Mouse (Mus musculus) forebrain, embryonic 12.5 days (tissue): ENCODE results near the gene Ruvbl1. TPM values are rescaled to one million over a fixed set of nuclear protein-coding genes. Genes with fewer than 3 reads are reported as not detected.
A peak's percentile ranks its signal among the peaks of the same experiment; 100 is the strongest.

Experiments
- ATAC-seq: fragments of 200-750 bp; cut with Nextera tagmentation; 2 replicates; pipeline ENCODE4 v1.8.0; 2017; ENCODE audit warnings: moderate TSS enrichment; ENCODE audit not compliant: low FRiP score
- H3K27ac ChIP-seq: fragments of 300-500 bp; sonication (generic); 2 replicates; pipeline ENCODE4 v1.5.1; 2016; ENCODE audit warnings: mild to moderate bottlenecking
- H3K27me3 ChIP-seq: fragments of 300-500 bp; sonication (generic); 2 replicates; pipeline ENCODE4 v1.6.1; 2016; ENCODE audit warnings: mild to moderate bottlenecking
- H3K36me3 ChIP-seq: fragments of 300-500 bp; sonication (generic); replicated peaks from 2 replicates; pipeline ENCODE4 v1.6.1; 2016; ENCODE audit warnings: mild to moderate bottlenecking
- H3K4me1 ChIP-seq: fragments of 300-500 bp; sonication (generic); 2 replicates; pipeline ENCODE4 v1.6.1; 2016
- H3K4me2 ChIP-seq: fragments of 300-500 bp; sonication (generic); 2 replicates; pipeline ENCODE4 v1.6.1; 2016; ENCODE audit warnings: mild to moderate bottlenecking, moderate library complexity
- H3K4me3 ChIP-seq: fragments of 300-500 bp; sonication (generic); replicated peaks from 2 replicates; pipeline ENCODE4 v1.5.1; 2016; ENCODE audit warnings: mild to moderate bottlenecking
- H3K9ac ChIP-seq: fragments of 300-500 bp; sonication (generic); 2 replicates; pipeline ENCODE4 v1.6.1; 2016; ENCODE audit warnings: mild to moderate bottlenecking
- H3K9me3 ChIP-seq: fragments of 300-500 bp; sonication (generic); 2 replicates; pipeline ENCODE4 v1.6.1; 2016
- WGBS: fragments of 180-500 bp; shearing (Covaris S2); methylation state at CpG from one replicate; pipeline ENCODE4 v1.1.7; 2016; 5-methylcytosine and 5-hydroxymethylcytosine counted together
- polyA plus RNA-seq: library from polyadenylated mRNA; unstranded; fragments of >200 nt; fragmentation: Nextera tagmentation; extraction: Ambion mirVana; gene quantifications from 2 replicates; pipeline ENCODE4 v1.2.1, GENCODE M21; 2016

The Ruvbl1 gene
- polyA plus RNA-seq, 1 experiment from 2014 or later = 138 TPM

GRCm38 (mm10) chr6:88500405-88500767 lies 35.2 kb downstream of the Ruvbl1 start:
- no peak overlapping the region for H3K27ac ChIP-seq
- H3K4me3 ChIP-seq = peak overlapping the region; percentile 60
- peak overlapping the region; percentile 94 for H3K4me2 ChIP-seq
- no peaks in the 10 kb centered on the region for H3K9me3 ChIP-seq
- whole genome bisulfite sequencing = 5% methylated on average over 3 of the region's 3 CpGs
- peaks cover 57% of the 10 kb centered on the region for H3K36me3 ChIP-seq
- ATAC-seq = peak; percentile 42
- peaks cover 7% of the 10 kb centered on the region; the same call in 1 of the 2 replicates for H3K27me3 ChIP-seq
- H3K4me1 ChIP-seq = peaks cover 5% of the 10 kb centered on the region; the same call in 1 of the 2 replicates
- H3K9ac ChIP-seq = no peak overlapping the region; the same call in 1 of the 2 replicates

- Histone ChIP-seq H3K4me2 (no peak overlapping the region), H3K27ac (no peak overlapping the region), H3K4me3 (no peak overlapping the region), H3K27me3 (peaks cover 7% of the 10 kb centered on the region; the same call in 1 of the 2 replicates), H3K9me3 (no peaks in the 10 kb centered on the region), H3K4me1 (peaks cover 5% of the 10 kb centered on the region; the same call in 1 of the 2 replicates), H3K36me3 (peaks cover 66% of the 10 kb centered on the region), H3K9ac (no peak overlapping the region)
- 79% methylated on average over 13 of the region's 13 CpGs for WGBS
- no peak for ATAC-seq
Measured at GRCm38 (mm10) chr6:88502030-88502970, 37.1 kb downstream of the Ruvbl1 start.

DNA sequence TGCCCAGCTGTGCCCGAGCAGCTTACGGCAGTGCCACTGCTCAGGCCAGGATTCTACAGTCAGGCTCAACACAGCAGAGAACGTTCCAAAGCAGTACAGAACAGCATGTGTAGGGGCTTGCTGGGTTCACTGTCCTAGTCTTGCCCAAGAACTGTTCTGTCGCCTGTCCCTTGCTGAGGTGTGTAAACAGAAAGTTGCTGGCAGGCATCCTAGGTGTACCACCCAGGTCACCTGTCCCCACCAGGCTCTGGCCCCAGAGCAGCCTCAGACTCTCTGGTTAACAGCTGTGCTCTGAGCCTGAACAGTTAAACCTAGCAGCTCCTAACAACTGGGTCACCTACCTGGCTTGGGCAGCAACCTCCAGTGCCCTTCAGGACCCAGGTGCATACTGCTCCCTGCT lies 37.8 kb downstream of the Ruvbl1 start:
- Histone ChIP-seq H3K4me3 (no peak overlapping the region), H3K27me3 (peaks cover 7% of the 10 kb centered on the region; the same call in 1 of the 2 replicates), H3K4me2 (no peak overlapping the region), H3K9me3 (no peaks in the 10 kb centered on the region), H3K27ac (no peak overlapping the region), H3K36me3 (peaks cover 67% of the 10 kb centered on the region), H3K9ac (no peak overlapping the region), H3K4me1 (peaks cover 5% of the 10 kb centered on the region; the same call in 1 of the 2 replicates)
- WGBS = 95% methylated on average over 4 of the region's 4 CpGs
- ATAC-seq = no peak

DNA sequence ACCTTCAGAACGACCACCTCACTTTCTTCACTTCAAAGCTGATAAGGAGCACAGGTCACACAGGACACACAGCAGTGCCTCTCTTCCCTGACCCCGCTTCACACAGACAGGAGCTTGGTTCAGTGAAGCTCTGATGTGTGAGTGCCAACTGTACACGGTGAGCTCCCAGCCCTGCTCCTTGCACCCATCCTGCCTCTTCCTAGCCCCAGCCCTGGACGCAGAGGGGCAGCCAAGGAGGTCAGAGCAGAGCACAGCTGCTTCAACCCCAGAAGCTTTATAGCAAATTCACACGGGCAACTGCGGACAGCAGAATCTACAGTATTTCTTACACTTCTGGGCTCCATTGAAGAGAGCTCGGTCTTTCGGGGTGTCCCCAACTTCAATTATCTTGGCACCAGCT lies 48.8 kb downstream of the Ruvbl1 start:
- no peaks in the 10 kb centered on the region for H3K9me3 ChIP-seq
- peaks cover 74% of the 10 kb centered on the region for H3K36me3 ChIP-seq
- H3K9ac ChIP-seq = no peak overlapping the region
- WGBS = 89% methylated on average over 8 of the region's 8 CpGs
- H3K4me2 ChIP-seq = no peak overlapping the region
- H3K4me3 ChIP-seq = no peak overlapping the region
- no peak for ATAC-seq
- no peaks in the 10 kb centered on the region for H3K27me3 ChIP-seq
- no peak overlapping the region for H3K27ac ChIP-seq
- H3K4me1 ChIP-seq = peaks cover 18% of the 10 kb centered on the region

GRCm38 (mm10) chr6:88514546-88514945 lies 49.3 kb downstream of the Ruvbl1 start:
- H3K4me2 ChIP-seq = no peak overlapping the region
- ATAC-seq = no peak
- H3K9me3 ChIP-seq = no peaks in the 10 kb centered on the region
- no peak overlapping the region for H3K9ac ChIP-seq
- WGBS = 91% methylated on average over 4 of the region's 4 CpGs
- no peak overlapping the region for H3K27ac ChIP-seq
- peaks cover 69% of the 10 kb centered on the region for H3K36me3 ChIP-seq
- no peaks in the 10 kb centered on the region for H3K27me3 ChIP-seq
- H3K4me3 ChIP-seq = no peak overlapping the region
- peaks cover 23% of the 10 kb centered on the region for H3K4me1 ChIP-seq

DNA sequence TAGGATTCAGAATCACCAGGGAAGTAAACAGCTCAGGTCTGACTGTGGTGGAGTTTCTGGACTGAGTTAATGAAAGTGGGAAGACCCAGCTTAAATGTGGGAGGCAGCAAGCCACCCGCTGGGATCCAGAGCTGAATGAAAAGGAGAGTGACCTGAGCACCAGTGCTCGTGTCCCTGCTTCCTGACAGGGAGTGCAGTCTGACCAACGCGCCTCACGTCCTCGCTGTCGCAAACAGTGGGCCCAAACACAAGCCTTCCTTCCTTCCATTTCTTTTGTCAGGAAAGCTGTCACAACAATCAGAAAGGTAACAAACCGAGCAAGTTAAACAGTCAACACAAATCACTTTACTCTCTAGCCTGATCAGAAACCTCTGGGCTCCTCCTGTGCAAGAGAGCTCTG lies 50.8 kb downstream of the Ruvbl1 start:
- H3K4me3 ChIP-seq = no peak overlapping the region

GRCm38 (mm10) chr6:88516667-88517066 lies 51.5 kb downstream of the Ruvbl1 start:
- no peak for ATAC-seq
- Histone ChIP-seq H3K36me3 (peaks cover 48% of the 10 kb centered on the region), H3K4me3 (no peak overlapping the region), H3K4me2 (no peak overlapping the region), H3K9ac (0 out of 2 replicates have a peak overlapping the region, but pooled peaks have one; percentile 25), H3K4me1 (peaks cover 25% of the 10 kb centered on the region), H3K27ac (no peak overlapping the region), H3K27me3 (no peaks in the 10 kb centered on the region), H3K9me3 (no peaks in the 10 kb centered on the region)
- 85% methylated on average over 5 of the region's 5 CpGs for WGBS

More for the DNA sequence above, 50.8 kb downstream of the Ruvbl1 start:
- Histone ChIP-seq H3K4me1 (peaks cover 25% of the 10 kb centered on the region), H3K27ac (no peak overlapping the region), H3K9me3 (no peaks in the 10 kb centered on the region), H3K36me3 (peaks cover 55% of the 10 kb centered on the region), H3K27me3 (no peaks in the 10 kb centered on the region), H3K9ac (no peak overlapping the region), H3K4me2 (no peak overlapping the region)
- WGBS = 87% methylated on average over 8 of the region's 8 CpGs
- ATAC-seq = no peak

- H3K27ac ChIP-seq = 0 out of 2 replicates have a peak overlapping the region, but pooled peaks have one; percentile 81
- ATAC-seq = no peak
- 18% methylated on average over 18 of the region's 18 CpGs for WGBS
Measured at GRCm38 (mm10) chr6:88517701-88518403, 52.6 kb downstream of the Ruvbl1 start.

DNA sequence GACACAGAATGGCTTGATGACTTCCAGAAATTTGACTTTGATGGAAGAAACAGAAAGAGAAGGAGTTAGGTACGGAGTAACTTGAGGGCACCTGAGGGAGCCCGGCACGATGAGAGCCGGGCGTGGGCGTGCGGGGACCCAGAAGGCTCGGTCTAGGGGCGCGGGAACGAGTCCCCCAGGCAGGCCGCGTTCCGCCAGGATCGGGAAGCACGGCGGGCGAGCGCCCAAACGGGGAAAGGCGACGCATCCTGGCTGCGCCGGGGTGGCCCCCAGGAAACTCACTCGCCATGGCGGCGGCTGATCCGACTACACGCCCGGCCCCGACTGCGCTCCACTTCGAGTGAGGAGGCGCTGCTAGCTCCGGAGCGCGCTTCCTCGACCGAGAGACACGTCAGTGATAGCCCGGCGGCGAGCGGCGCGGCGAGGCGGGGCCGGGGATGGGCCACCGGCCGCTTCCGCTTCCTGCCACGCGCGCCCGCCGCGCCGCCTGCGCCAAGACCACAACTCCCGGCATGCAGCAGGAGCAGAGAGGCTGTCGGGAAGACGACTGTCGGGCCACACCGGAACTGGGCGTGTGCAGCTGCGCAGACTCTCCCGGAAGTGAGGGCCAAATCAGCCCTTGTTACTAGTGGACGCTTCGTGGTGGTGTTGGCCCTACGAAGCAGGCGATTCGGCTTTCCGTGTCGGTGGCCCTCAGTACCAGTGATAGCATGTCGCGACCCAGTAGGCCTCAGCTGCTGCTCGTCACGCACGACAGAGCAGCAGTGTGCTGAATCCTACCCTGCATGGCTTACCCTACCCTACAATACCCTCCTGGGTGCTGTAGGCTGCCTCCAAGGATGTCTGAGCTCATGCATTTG lies 53.4 kb downstream of the Ruvbl1 start, which contains the start of gene Sec61a1:
Gene Sec61a1, minus strand, starts transcription at position 502 of the 860 bp plus-strand sequence.
- ATAC-seq = peak; percentile 98

More at GRCm38 (mm10) chr6:88517701-88518403, 52.6 kb downstream of the Ruvbl1 start:
- peak overlapping the region; percentile 79 for H3K4me2 ChIP-seq
- peaks cover 3% of the 10 kb centered on the region; the same call in 1 of the 2 replicates for H3K27me3 ChIP-seq
- H3K4me1 ChIP-seq = peaks cover 25% of the 10 kb centered on the region
- H3K4me3 ChIP-seq = peak overlapping the region; percentile 88
- H3K36me3 ChIP-seq = peaks cover 36% of the 10 kb centered on the region
- H3K9ac ChIP-seq = peak overlapping the region; percentile 95
- no peaks in the 10 kb centered on the region for H3K9me3 ChIP-seq

DNA sequence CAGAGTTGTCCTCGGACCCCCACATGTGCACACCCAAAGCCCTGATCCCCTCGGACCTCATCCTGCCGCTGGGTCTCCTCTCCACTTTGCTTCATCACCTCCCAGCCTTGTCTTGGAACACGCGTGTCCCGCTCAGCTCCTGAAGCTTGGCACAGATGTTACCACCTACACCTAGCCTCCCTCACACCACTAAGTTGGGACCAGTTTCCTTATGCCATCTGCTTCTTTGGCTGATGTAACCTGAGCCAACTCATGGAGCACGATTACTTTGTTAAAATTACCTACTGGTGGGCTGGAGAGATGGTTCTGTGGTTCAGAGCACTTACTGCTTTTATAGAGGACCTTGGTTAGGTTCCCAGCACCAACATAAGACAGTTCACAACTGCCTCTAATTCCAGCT lies 56.6 kb downstream of the Ruvbl1 start:
- 95% methylated on average over 7 of the region's 7 CpGs for WGBS
- Histone ChIP-seq H3K4me3 (no peak overlapping the region), H3K36me3 (0 out of 2 replicates have a peak, but pooled peaks cover 1% of the 10 kb centered on the region), H3K27ac (no peak overlapping the region), H3K4me1 (peaks cover 18% of the 10 kb centered on the region), H3K4me2 (no peak overlapping the region), H3K27me3 (peaks cover 3% of the 10 kb centered on the region; the same call in 1 of the 2 replicates), H3K9ac (no peak overlapping the region), H3K9me3 (no peaks in the 10 kb centered on the region)
- no peak for ATAC-seq

More for the DNA sequence above, 53.4 kb downstream of the Ruvbl1 start, which contains the start of gene Sec61a1:
- H3K36me3 ChIP-seq = peaks cover 31% of the 10 kb centered on the region
- peaks cover 3% of the 10 kb centered on the region; the same call in 1 of the 2 replicates for H3K27me3 ChIP-seq
- peak within 1 kb of the TSS; percentile 95 for H3K9ac ChIP-seq
- H3K4me2 ChIP-seq = peak within 1 kb of the TSS; percentile 79
- H3K27ac ChIP-seq = peak within 1 kb of the TSS; percentile 81
- H3K9me3 ChIP-seq = no peaks in the 10 kb centered on the region
- whole genome bisulfite sequencing = under 1% methylated on average over 80 of the region's 80 CpGs
- peak within 1 kb of the TSS; percentile 88 for H3K4me3 ChIP-seq
- H3K4me1 ChIP-seq = peaks cover 25% of the 10 kb centered on the region

DNA sequence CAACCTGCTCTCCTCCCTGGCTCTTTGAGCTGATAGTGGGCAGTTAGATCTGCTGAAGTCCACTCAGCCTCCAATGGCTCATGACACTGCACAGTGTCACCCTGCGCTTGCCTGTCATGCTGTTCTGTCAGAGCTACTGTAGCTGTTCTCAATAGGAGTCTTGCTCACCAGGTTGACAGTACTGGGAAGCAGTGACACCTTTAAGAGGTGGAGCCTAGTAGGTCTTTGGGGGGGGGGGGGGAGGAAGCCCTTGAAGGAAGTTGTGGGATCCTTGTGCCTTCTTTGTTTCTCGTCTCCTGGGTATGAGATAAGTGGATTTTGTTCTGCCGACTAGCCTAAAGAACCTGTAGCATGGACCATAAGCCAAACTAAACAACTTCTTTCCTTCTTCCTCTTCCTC lies 57.4 kb downstream of the Ruvbl1 start:
- no peak for ATAC-seq
- Histone ChIP-seq H3K27ac (no peak overlapping the region), H3K36me3 (no peaks in the 10 kb centered on the region), H3K9ac (no peak overlapping the region), H3K4me1 (peaks cover 11% of the 10 kb centered on the region), H3K27me3 (peaks cover 3% of the 10 kb centered on the region; the same call in 1 of the 2 replicates), H3K4me3 (no peak overlapping the region), H3K4me2 (no peak overlapping the region), H3K9me3 (no peaks in the 10 kb centered on the region)
- 70% methylated on average over 3 of the region's 3 CpGs for WGBS
